Mouse (Mus musculus) E14TG2a.4 (cell line): ENCODE results near the gene Aff3.

Experiments
- CTCF ChIP-seq: conservative IDR thresholded peaks from 2 replicates; pipeline ENCODE4 v1.5.1; 2014; ENCODE audit warnings: low read length
- NANOG ChIP-seq: IDR thresholded peaks from 2 replicates; pipeline ENCODE4 v1.6.1; 2014; ENCODE audit warnings: borderline replicate concordance, low read length, mixed read lengths
- POU5F1 ChIP-seq: IDR thresholded peaks from 2 replicates; pipeline ENCODE4 v1.6.1; 2014; ENCODE audit warnings: low read length, borderline replicate concordance

DNA sequence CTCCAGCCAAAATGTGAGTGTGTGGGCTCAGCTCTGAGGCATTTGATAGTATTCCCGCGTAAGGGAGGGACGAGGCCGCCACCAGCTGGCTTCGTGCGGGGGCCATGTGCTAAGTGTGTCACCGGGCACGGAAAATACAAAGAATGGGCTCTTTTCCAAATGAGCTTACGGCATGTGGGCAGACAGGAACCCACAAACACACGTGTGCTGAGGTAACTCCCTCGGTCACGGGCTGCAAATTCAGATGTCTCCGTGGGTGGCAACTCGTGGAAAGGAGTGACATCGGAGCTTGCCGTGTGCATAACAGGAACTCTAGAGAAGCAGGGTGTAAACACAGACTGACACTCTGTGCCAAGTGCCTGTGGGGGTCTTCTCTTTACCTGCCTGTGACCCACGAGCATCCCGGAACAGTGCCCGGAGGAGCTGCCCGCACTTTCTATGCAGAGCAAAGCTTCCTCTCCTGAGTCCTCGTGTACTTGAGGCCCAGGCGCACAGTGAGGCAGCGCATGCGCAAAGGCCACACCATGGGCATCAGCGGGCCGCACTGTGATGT is 305.9 kb downstream of the Aff3 start:
- TF ChIP-seq CTCF: no peak
- TF ChIP-seq NANOG: no peak
- no peak for TF ChIP-seq POU5F1
